Mouse (Mus musculus): ENCODE data around the gene Ebf3. TPM values are rescaled to one million over a fixed set of nuclear protein-coding genes. Genes with fewer than 3 reads are reported as not detected.

Gene Ebf3
- polyA plus RNA-seq, 1 experiment from 2014 or later: 0.89 TPM

- ATAC-seq: no peak
- peak overlapping the region; percentile 29 for H3K4me3 ChIP-seq (ENCODE audit: low read depth, low read length)
- peaks cover 12% of the 10 kb centered on the region for H3K4me1 ChIP-seq (ENCODE audit: control insufficient read depth, insufficient read depth, low read length)
- peak; percentile 67 for DNase-seq (ENCODE audit: low spot score)
- peaks cover 84% of the 10 kb centered on the region for H3K27me3 ChIP-seq (replicated peaks; ENCODE audit: control insufficient read depth, insufficient read depth, low read length)
- WGBS: 21% methylated on average over 19 of the region's 19 CpGs
- H3K4me2 ChIP-seq (ENCODE audit: low read length): peak overlapping the region; percentile 51; the same call in 1 of the 2 replicates
- no peak overlapping the region for H3K27ac ChIP-seq (ENCODE audit: low read depth, low read length)
- no peaks in the 10 kb centered on the region for H3K9me3 ChIP-seq (replicated peaks; ENCODE audit: control insufficient read depth, low read length)
- H3K9ac ChIP-seq (ENCODE audit: low read length): no peak overlapping the region
- no peaks in the 10 kb centered on the region for H3K36me3 ChIP-seq (ENCODE audit: control insufficient read depth, insufficient read depth, low read length)
Measured at GRCm38 (mm10) chr7:137308061-137309060, 5.9 kb downstream of the Ebf3 start.

GRCm38 (mm10) chr7:137307131-137307530 is 7.1 kb downstream of the Ebf3 start:
- no peak overlapping the region for H3K27ac ChIP-seq (ENCODE audit: low read depth, low read length)
- ATAC-seq (no peak), DNase-seq (ENCODE audit: low spot score) (peak; percentile 23)
- no peak overlapping the region for H3K4me2 ChIP-seq (ENCODE audit: low read length)
- H3K27me3 ChIP-seq (replicated peaks; ENCODE audit: control insufficient read depth, insufficient read depth, low read length): peaks cover 78% of the 10 kb centered on the region
- 28% methylated on average over 8 of the region's 8 CpGs for WGBS
- H3K36me3 ChIP-seq (ENCODE audit: control insufficient read depth, insufficient read depth, low read length): no peaks in the 10 kb centered on the region
- H3K9ac ChIP-seq (ENCODE audit: low read length): no peak overlapping the region
- peaks cover 12% of the 10 kb centered on the region for H3K4me1 ChIP-seq (ENCODE audit: control insufficient read depth, insufficient read depth, low read length)
- H3K4me3 ChIP-seq (ENCODE audit: low read depth, low read length): no peak overlapping the region
- H3K9me3 ChIP-seq (replicated peaks; ENCODE audit: control insufficient read depth, low read length): no peaks in the 10 kb centered on the region

- Histone ChIP-seq H3K4me1 (ENCODE audit: control insufficient read depth, insufficient read depth, low read length) (peaks cover 16% of the 10 kb centered on the region), H3K4me3 (ENCODE audit: low read depth, low read length) (no peak overlapping the region), H3K36me3 (ENCODE audit: control insufficient read depth, insufficient read depth, low read length) (no peaks in the 10 kb centered on the region), H3K27me3 (replicated peaks; ENCODE audit: control insufficient read depth, insufficient read depth, low read length) (peaks cover 74% of the 10 kb centered on the region), H3K4me2 (ENCODE audit: low read length) (no peak overlapping the region), H3K9ac (ENCODE audit: low read length) (no peak overlapping the region), H3K9me3 (replicated peaks; ENCODE audit: control insufficient read depth, low read length) (no peaks in the 10 kb centered on the region), H3K27ac (ENCODE audit: low read depth, low read length) (no peak overlapping the region)
- WGBS: 43% methylated on average over 9 of the region's 9 CpGs
- ATAC-seq: no peak
- no peak for DNase-seq (ENCODE audit: low spot score)
Measured at GRCm38 (mm10) chr7:137306127-137306526, 8.1 kb downstream of the Ebf3 start.

- Histone ChIP-seq H3K9ac (ENCODE audit: low read length) (no peak overlapping the region), H3K36me3 (ENCODE audit: control insufficient read depth, insufficient read depth, low read length) (no peaks in the 10 kb centered on the region), H3K4me1 (ENCODE audit: control insufficient read depth, insufficient read depth, low read length) (peaks cover 4% of the 10 kb centered on the region; the same call in 1 of the 2 replicates), H3K4me3 (ENCODE audit: low read depth, low read length) (no peak overlapping the region), H3K27me3 (replicated peaks; ENCODE audit: control insufficient read depth, insufficient read depth, low read length) (peaks cover 68% of the 10 kb centered on the region), H3K9me3 (replicated peaks; ENCODE audit: control insufficient read depth, low read length) (no peaks in the 10 kb centered on the region), H3K27ac (ENCODE audit: low read depth, low read length) (no peak overlapping the region), H3K4me2 (ENCODE audit: low read length) (no peak overlapping the region)
- ATAC-seq: peak; percentile 40; the same call in 1 of the 2 replicates
- DNase-seq (ENCODE audit: low spot score): no peak
- 57% methylated on average over 10 of the region's 10 CpGs for WGBS
Measured at GRCm38 (mm10) chr7:137303776-137304171, 10.5 kb downstream of the Ebf3 start.

- no peaks in the 10 kb centered on the region for H3K36me3 ChIP-seq (ENCODE audit: control insufficient read depth, insufficient read depth, low read length)
- H3K9me3 ChIP-seq (replicated peaks; ENCODE audit: control insufficient read depth, low read length): no peaks in the 10 kb centered on the region
- 40% methylated on average over 10 of the region's 10 CpGs for WGBS
- H3K27me3 ChIP-seq (replicated peaks; ENCODE audit: control insufficient read depth, insufficient read depth, low read length): peaks cover 64% of the 10 kb centered on the region
- H3K27ac ChIP-seq (ENCODE audit: low read depth, low read length): no peak overlapping the region
- no peak overlapping the region for H3K9ac ChIP-seq (ENCODE audit: low read length)
- H3K4me2 ChIP-seq (ENCODE audit: low read length): no peak overlapping the region
- H3K4me1 ChIP-seq (ENCODE audit: control insufficient read depth, insufficient read depth, low read length): peaks cover 4% of the 10 kb centered on the region; the same call in 1 of the 2 replicates
- DNase-seq (ENCODE audit: low spot score): peak; percentile 35
- no peak overlapping the region for H3K4me3 ChIP-seq (ENCODE audit: low read depth, low read length)
- no peak for ATAC-seq
Measured at GRCm38 (mm10) chr7:137302961-137303775, 11.1 kb downstream of the Ebf3 start.

GRCm38 (mm10) chr7:137302161-137302560 is 12.1 kb downstream of the Ebf3 start:
- peaks cover 60% of the 10 kb centered on the region for H3K27me3 ChIP-seq (replicated peaks; ENCODE audit: control insufficient read depth, insufficient read depth, low read length)
- H3K9ac ChIP-seq (ENCODE audit: low read length): no peak overlapping the region
- no peak overlapping the region for H3K4me2 ChIP-seq (ENCODE audit: low read length)
- 62% methylated on average over 5 of the region's 5 CpGs for WGBS
- H3K4me3 ChIP-seq (ENCODE audit: low read depth, low read length): no peak overlapping the region
- ATAC-seq (no peak), DNase-seq (ENCODE audit: low spot score) (no peak)
- peaks cover 4% of the 10 kb centered on the region; the same call in 1 of the 2 replicates for H3K4me1 ChIP-seq (ENCODE audit: control insufficient read depth, insufficient read depth, low read length)
- H3K9me3 ChIP-seq (replicated peaks; ENCODE audit: control insufficient read depth, low read length): no peaks in the 10 kb centered on the region
- H3K36me3 ChIP-seq (ENCODE audit: control insufficient read depth, insufficient read depth, low read length): no peaks in the 10 kb centered on the region
- H3K27ac ChIP-seq (ENCODE audit: low read depth, low read length): no peak overlapping the region

GRCm38 (mm10) chr7:137301329-137301751 is 12.9 kb downstream of the Ebf3 start:
- DNase-seq (ENCODE audit: low spot score): peak; percentile 45
- H3K4me2 ChIP-seq (ENCODE audit: low read length): 0 out of 2 replicates have a peak overlapping the region, but pooled peaks have one; percentile 0
- no peak overlapping the region for H3K9ac ChIP-seq (ENCODE audit: low read length)
- H3K9me3 ChIP-seq (replicated peaks; ENCODE audit: control insufficient read depth, low read length): no peaks in the 10 kb centered on the region
- no peaks in the 10 kb centered on the region for H3K36me3 ChIP-seq (ENCODE audit: control insufficient read depth, insufficient read depth, low read length)
- H3K4me3 ChIP-seq (ENCODE audit: low read depth, low read length): no peak overlapping the region
- peaks cover 4% of the 10 kb centered on the region; the same call in 1 of the 2 replicates for H3K4me1 ChIP-seq (ENCODE audit: control insufficient read depth, insufficient read depth, low read length)
- H3K27ac ChIP-seq (ENCODE audit: low read depth, low read length): no peak overlapping the region
- WGBS: 36% methylated on average over 15 of the region's 15 CpGs
- peaks cover 59% of the 10 kb centered on the region for H3K27me3 ChIP-seq (replicated peaks; ENCODE audit: control insufficient read depth, insufficient read depth, low read length)
- peak; percentile 32; the same call in 1 of the 2 replicates for ATAC-seq

GRCm38 (mm10) chr7:137300826-137301225 is 13.4 kb downstream of the Ebf3 start:
- H3K4me1 ChIP-seq (ENCODE audit: control insufficient read depth, insufficient read depth, low read length): peaks cover 4% of the 10 kb centered on the region; the same call in 1 of the 2 replicates
- DNase-seq (ENCODE audit: low spot score) (no peak), ATAC-seq (no peak)
- no peak overlapping the region for H3K4me3 ChIP-seq (ENCODE audit: low read depth, low read length)
- H3K9me3 ChIP-seq (replicated peaks; ENCODE audit: control insufficient read depth, low read length): no peaks in the 10 kb centered on the region
- H3K9ac ChIP-seq (ENCODE audit: low read length): no peak overlapping the region
- peaks cover 54% of the 10 kb centered on the region for H3K27me3 ChIP-seq (replicated peaks; ENCODE audit: control insufficient read depth, insufficient read depth, low read length)
- no peak overlapping the region for H3K4me2 ChIP-seq (ENCODE audit: low read length)
- no peak overlapping the region for H3K27ac ChIP-seq (ENCODE audit: low read depth, low read length)
- 39% methylated on average over 6 of the region's 6 CpGs for WGBS
- H3K36me3 ChIP-seq (ENCODE audit: control insufficient read depth, insufficient read depth, low read length): no peaks in the 10 kb centered on the region
